Mouse (Mus musculus): ENCODE measurements around the gene Col19a1.

DNA sequence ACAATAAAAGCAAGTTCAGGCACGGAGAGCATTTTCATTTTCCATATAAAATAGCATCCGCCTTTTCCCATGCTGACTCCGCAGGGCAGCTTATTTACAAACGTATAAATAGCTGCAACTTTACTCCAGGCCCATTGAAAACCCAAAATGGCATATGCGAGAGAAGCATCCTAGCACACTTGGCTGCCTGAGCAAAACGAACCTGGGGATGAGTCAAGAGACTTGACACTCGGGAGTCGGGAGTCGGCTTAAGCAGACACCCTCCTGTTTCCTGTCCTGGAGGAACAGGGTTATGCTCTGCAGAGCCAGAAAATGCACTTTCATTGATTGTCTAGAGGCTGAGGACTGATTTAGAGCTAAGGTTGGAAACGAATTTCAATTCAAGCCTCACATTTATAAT, 29.3 kb downstream of the Col19a1 start:
- no peak for TF ChIP-seq REST (IDR thresholded peaks at IDR 0.05; ENCODE audit: insufficient read depth, insufficient read length)
- no peak for TF ChIP-seq TCF3 (IDR thresholded peaks at IDR 0.05; ENCODE audit: insufficient read length, low read depth)
- no peak for TF ChIP-seq E2F4 (IDR thresholded peaks at IDR 0.05; ENCODE audit: insufficient read depth)
- TF ChIP-seq MYOD1 (IDR thresholded peaks at IDR 0.05; ENCODE audit: control insufficient read depth in 1 of 3, insufficient read length in 2 of 3, low read depth in 2 of 3), result no peak
- no peak for TF ChIP-seq POLR2A (IDR thresholded peaks at IDR 0.05; ENCODE audit: insufficient read length, low read depth)
- no peak for TF ChIP-seq MAX (IDR thresholded peaks at IDR 0.05; ENCODE audit: low read depth)
- no peak for TF ChIP-seq CEBPB (IDR thresholded peaks at IDR 0.05; ENCODE audit: insufficient read depth, poor library complexity, severe bottlenecking)
- TF ChIP-seq USF1 (IDR thresholded peaks at IDR 0.05; ENCODE audit: low read depth), result no peak
- no peak for TF ChIP-seq SRF (IDR thresholded peaks at IDR 0.05; ENCODE audit: control insufficient read depth, insufficient read length, low read depth)
- TF ChIP-seq TCF12 (IDR thresholded peaks at IDR 0.05; ENCODE audit: insufficient read depth, poor library complexity, severe bottlenecking), result no peak
- TF ChIP-seq MYOG (IDR thresholded peaks at IDR 0.05; ENCODE audit: control insufficient read depth in 1 of 3, insufficient read depth in 1 of 3, insufficient read length in 2 of 3, low read depth in 2 of 3), result no peak
- no peak for TF ChIP-seq POLR2AphosphoS2 (IDR thresholded peaks at IDR 0.05; ENCODE audit: insufficient read length, low read depth)
